Mouse (Mus musculus) limb, embryonic 11.5 days (tissue): ENCODE results near the gene Tmem79. TPM values are rescaled to one million over a fixed set of nuclear protein-coding genes. Genes with fewer than 3 reads are reported as not detected.
"Not testable (repeated sequence)": the region's sequence is repeated elsewhere in the genome, so short reads cannot be mapped to it uniquely, and the experiment has no call there.

ENCODE experiments used
- ATAC-seq: fragments of 200-750 bp; cut with Nextera tagmentation; 2 replicates; pipeline ENCODE4 v1.8.0; 2017; ENCODE audit warnings: low read depth; ENCODE audit not compliant: insufficient number of reproducible peaks, low FRiP score, low TSS enrichment
- DNase-seq: peaks from one replicate; pipeline ENCODE4 v3.0.0-alpha.2; 2015; ENCODE audit warnings: low spot score
- H3K27ac ChIP-seq: fragments of 300-500 bp; sonication (generic); replicated peaks from 2 replicates; pipeline ENCODE4 v1.5.1; 2014; ENCODE audit warnings: low read depth, mild to moderate bottlenecking, low read length
- H3K27me3 ChIP-seq: fragments of 300-500 bp; sonication (generic); 2 replicates; pipeline ENCODE4 v1.6.1; 2014; ENCODE audit warnings: mild to moderate bottlenecking, low read length, mixed read lengths; ENCODE audit not compliant: control insufficient read depth, insufficient read depth
- H3K36me3 ChIP-seq: fragments of 300-500 bp; sonication (generic); 2 replicates; pipeline ENCODE4 v1.6.1; 2014; ENCODE audit warnings: mild to moderate bottlenecking, low read length, moderate library complexity, mixed read lengths; ENCODE audit not compliant: control insufficient read depth, insufficient read depth
- H3K4me1 ChIP-seq: fragments of 300-500 bp; sonication (generic); 2 replicates; pipeline ENCODE4 v1.6.1; 2014; ENCODE audit warnings: low read length, mixed read lengths; ENCODE audit not compliant: control insufficient read depth, insufficient read depth
- H3K4me2 ChIP-seq: fragments of 300-500 bp; sonication (generic); 2 replicates; pipeline ENCODE4 v1.6.1; 2014; ENCODE audit warnings: low read depth, mild to moderate bottlenecking, moderate library complexity; ENCODE audit not compliant: severe bottlenecking
- H3K4me3 ChIP-seq: fragments of 300-500 bp; sonication (generic); 2 replicates; pipeline ENCODE4 v1.5.1; 2014; ENCODE audit warnings: low read depth, low read length
- H3K9ac ChIP-seq: fragments of 300-500 bp; sonication (generic); 2 replicates; pipeline ENCODE4 v1.6.1; 2014; ENCODE audit warnings: mild to moderate bottlenecking, low read length
- H3K9me3 ChIP-seq: fragments of 300-500 bp; sonication (generic); 2 replicates; pipeline ENCODE4 v1.6.1; 2016; ENCODE audit warnings: low read length; ENCODE audit not compliant: control insufficient read depth
- WGBS: fragments of 180-500 bp; shearing (Covaris S2); extraction: QIAGEN DNeasy Blood & Tissue Kit; methylation state at CpG from one replicate; pipeline ENCODE4 v1.1.7; 2014; 5-methylcytosine and 5-hydroxymethylcytosine counted together
- polyA plus RNA-seq: library from polyadenylated mRNA; unstranded; fragments of >200 nt; fragmentation: Nextera tagmentation; extraction: Ambion mirVana; gene quantifications from 2 replicates; pipeline ENCODE4 v1.2.1, GENCODE M21; 2014

Gene Tmem79
- polyA plus RNA-seq, 1 experiment from 2014 or later, result 1.8 TPM

GRCm38 (mm10) chr3:88297321-88297851 lies 38.6 kb downstream of the Tmem79 start:
- peak overlapping the region; percentile 66 for H3K4me3 ChIP-seq
- DNase-seq (no peak), ATAC-seq (no peak)
- no peaks in the 10 kb centered on the region for H3K27me3 ChIP-seq
- no peaks in the 10 kb centered on the region for H3K9me3 ChIP-seq
- H3K4me1 ChIP-seq, result peaks cover 7% of the 10 kb centered on the region; the same call in 1 of the 2 replicates
- peak overlapping the region; percentile 72 for H3K4me2 ChIP-seq
- peaks cover 15% of the 10 kb centered on the region; the same call in 1 of the 2 replicates for H3K36me3 ChIP-seq
- H3K9ac ChIP-seq, result peak overlapping the region; percentile 74
- WGBS, result under 1% methylated on average over 30 of the region's 30 CpGs
- peak overlapping the region; percentile 76 for H3K27ac ChIP-seq

GRCm38 (mm10) chr3:88296561-88297318 lies 39.2 kb downstream of the Tmem79 start, which contains the start of the genes Tsacc and Cct3:
Gene Tsacc (minus strand): TSS chr3:88296999.
Gene Cct3 (plus strand): TSS chr3:88297116.
- peaks cover 15% of the 10 kb centered on the region; the same call in 1 of the 2 replicates for H3K36me3 ChIP-seq
- H3K4me3 ChIP-seq, result peak within 1 kb of the TSS; percentile 66
- peak within 1 kb of the TSS; percentile 76 for H3K27ac ChIP-seq
- ATAC-seq (peak; percentile 97), DNase-seq (peak; percentile 93)
- H3K27me3 ChIP-seq, result no peaks in the 10 kb centered on the region
- peak within 1 kb of the TSS; percentile 72 for H3K4me2 ChIP-seq
- peak within 1 kb of the TSS; percentile 74 for H3K9ac ChIP-seq
- peaks cover 7% of the 10 kb centered on the region; the same call in 1 of the 2 replicates for H3K4me1 ChIP-seq
- no peaks in the 10 kb centered on the region for H3K9me3 ChIP-seq
- WGBS, result under 1% methylated on average over 44 of the region's 44 CpGs

- Histone ChIP-seq H3K9ac (peak overlapping the region; percentile 69), H3K36me3 (peaks cover 13% of the 10 kb centered on the region; the same call in 1 of the 2 replicates), H3K4me3 (peak overlapping the region; percentile 66), H3K4me1 (peaks cover 7% of the 10 kb centered on the region; the same call in 1 of the 2 replicates), H3K4me2 (peak overlapping the region; percentile 60), H3K9me3 (no peaks in the 10 kb centered on the region), H3K27ac (peak overlapping the region; percentile 48), H3K27me3 (no peaks in the 10 kb centered on the region)
- DNase-seq (no peak), ATAC-seq (peak; percentile 4; the same call in 1 of the 2 replicates)
- WGBS, result 1% methylated on average over 12 of the region's 12 CpGs
Observed at GRCm38 (mm10) chr3:88296110-88296560, 39.8 kb downstream of the Tmem79 start.

GRCm38 (mm10) chr3:88295272-88295671 lies 40.7 kb downstream of the Tmem79 start:
- not testable (repeated sequence) for ATAC-seq, H3K9ac ChIP-seq, H3K4me1 ChIP-seq, DNase-seq, H3K27ac ChIP-seq, H3K36me3 ChIP-seq, H3K9me3 ChIP-seq, H3K4me3 ChIP-seq, H3K27me3 ChIP-seq
- peak overlapping the region; percentile 60 for H3K4me2 ChIP-seq
- 81% methylated on average over 1 of the region's 1 CpGs for WGBS

- peak; percentile 33 for DNase-seq
Observed at GRCm38 (mm10) chr3:88291970-88292369, 44.0 kb downstream of the Tmem79 start.

GRCm38 (mm10) chr3:88288133-88288713 lies 47.7 kb downstream of the Tmem79 start:
- ATAC-seq, DNase-seq, H3K36me3 ChIP-seq, H3K9me3 ChIP-seq, H3K27me3 ChIP-seq, H3K4me2 ChIP-seq, H3K4me3 ChIP-seq, H3K4me1 ChIP-seq, H3K9ac ChIP-seq, H3K27ac ChIP-seq: not testable (repeated sequence)
- 86% methylated on average over 8 of the region's 10 CpGs for WGBS

More at GRCm38 (mm10) chr3:88291970-88292369, 44.0 kb downstream of the Tmem79 start:
- H3K27ac ChIP-seq, result no peak overlapping the region
- no peaks in the 10 kb centered on the region for H3K9me3 ChIP-seq
- H3K4me1 ChIP-seq, result no peaks in the 10 kb centered on the region
- H3K36me3 ChIP-seq, result no peaks in the 10 kb centered on the region
- no peak overlapping the region for H3K9ac ChIP-seq
- ATAC-seq, result no peak
- 67% methylated on average over 4 of the region's 4 CpGs for WGBS
- no peak overlapping the region for H3K4me2 ChIP-seq
- no peak overlapping the region for H3K4me3 ChIP-seq
- no peaks in the 10 kb centered on the region for H3K27me3 ChIP-seq

GRCm38 (mm10) chr3:88287110-88287509 lies 48.8 kb downstream of the Tmem79 start, which contains the start of gene Gm38392:
Gene Gm38392 (minus strand): TSS chr3:88287210.
- Histone ChIP-seq H3K4me2 (no peak within 1 kb of the TSS), H3K9ac (no peak within 1 kb of the TSS), H3K27me3 (no peaks in the 10 kb centered on the region), H3K36me3 (no peaks in the 10 kb centered on the region), H3K27ac (no peak within 1 kb of the TSS), H3K9me3 (no peaks in the 10 kb centered on the region), H3K4me1 (no peaks in the 10 kb centered on the region), H3K4me3 (no peak within 1 kb of the TSS)
- no peak for ATAC-seq
- DNase-seq, result no peak
- WGBS, result 94% methylated on average over 4 of the region's 4 CpGs

- not testable (repeated sequence) for DNase-seq, H3K36me3 ChIP-seq, H3K9me3 ChIP-seq, H3K9ac ChIP-seq, H3K27ac ChIP-seq, H3K27me3 ChIP-seq, H3K4me3 ChIP-seq, H3K4me1 ChIP-seq, H3K4me2 ChIP-seq, ATAC-seq
- no CpG with 5 or more reads among the region's 2 CpGs for WGBS
Observed at GRCm38 (mm10) chr3:88285565-88285895, 50.4 kb downstream of the Tmem79 start.
